In the genomic region with DNA sequence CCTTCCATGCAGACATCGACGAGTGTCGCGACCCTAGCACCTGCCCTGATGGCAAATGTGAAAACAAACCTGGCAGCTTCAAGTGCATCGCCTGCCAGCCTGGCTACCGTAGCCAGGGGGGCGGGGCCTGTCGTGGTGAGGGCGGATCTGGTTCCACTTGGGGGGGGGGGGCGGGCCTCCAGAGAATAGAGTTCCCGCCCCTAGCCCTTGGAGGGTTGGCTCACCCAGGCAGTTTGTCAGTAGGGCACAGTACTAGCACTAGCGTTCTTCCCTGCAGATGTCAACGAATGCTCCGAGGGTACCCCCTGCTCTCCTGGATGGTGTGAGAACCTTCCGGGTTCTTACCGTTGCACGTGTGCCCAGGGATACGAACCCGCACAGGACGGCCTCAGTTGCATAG, we compare ENCODE assay signal across 7 mouse cellular contexts. TPM values are rescaled to one million over a fixed set of nuclear protein-coding genes. Genes with fewer than 3 reads are reported as not detected.
DNase-seq lines count a peak whose midpoint lies in the region; ATAC-seq lines count a peak whose summit lies in the region.

No protein-coding gene starts in this region.

- H3K4me3 ChIP-seq in lung, embryonic 15.5 days, result no peak overlapping the region

- H3K9me3 ChIP-seq in lung, embryonic 15.5 days, result no peaks in the 10 kb centered on the region

- H3K4me2 ChIP-seq in lung, embryonic 15.5 days, result peak overlapping the region; percentile 18; the same call in 1 of the 2 replicates

- peaks cover 37% of the 10 kb centered on the region for H3K27me3 ChIP-seq in lung, embryonic 15.5 days

- H3K9ac ChIP-seq in lung, embryonic 15.5 days, result no peak overlapping the region

- no peak overlapping the region for H3K27ac ChIP-seq in lung, embryonic 15.5 days

- 16% methylated on average over 20 of the region's 20 CpGs for WGBS in lung, embryonic 15.5 days

- H3K4me1 ChIP-seq in lung, embryonic 15.5 days, result peaks cover 13% of the 10 kb centered on the region

- ATAC-seq in lung, embryonic 15.5 days (ENCODE audit: borderline replicate concordance, extremely low read depth, low FRiP score, low TSS enrichment), result 0 out of 2 replicates have a peak, but pooled peaks have one; percentile 37

- peaks cover 31% of the 10 kb centered on the region for H3K36me3 ChIP-seq in lung, embryonic 15.5 days

- peak; percentile 55 to 65 for DNase-seq in lung, adult 18-20 months
- no peak for DNase-seq in lung, postnatal 25 days (ENCODE audit: low spot score)
- DNase-seq in embryo, embryonic 9.5 days (ENCODE audit: extremely low spot score), result peak; percentile 30
- DNase-seq in kidney, adult 8-10 months, result peak; percentile 44 to 59
- DNase-seq in spleen, adult 12 weeks (ENCODE audit: low spot score), result no peak
- DNase-seq in left cerebral cortex, adult 8-10 months (ENCODE audit: low spot score in 2 of 2), result no peak

RNA-seq across cellular contexts. Expression of a gene that starts 11.0 kb away (rescaled TPM):
- polyA plus RNA-seq in lung, embryonic 15.5 days (2015; fragmentation: Nextera tagmentation; extraction: Ambion mirVana), result 47.2 and 54.9 TPM in 2 replicates
- total RNA-seq in left cerebral cortex, adult 8-10 months (2022), result 10 to 100 TPM; 35.0 to 42.2 (median 41.3) TPM

RNA-seq across cellular contexts. Expression of a gene that starts 19.5 kb away (rescaled TPM):
- 76.1 and 83.6 TPM in 2 replicates for polyA plus RNA-seq in lung, embryonic 15.5 days (2015; fragmentation: Nextera tagmentation; extraction: Ambion mirVana)
- total RNA-seq in left cerebral cortex, adult 8-10 months (2022), result 100 to 1,000 TPM in 1 of 4 experiments, 10 to 100 TPM in 3; 88.9 to 100 (median 94.9) TPM

RNA-seq across cellular contexts. Expression of a gene that starts 22.3 kb away (rescaled TPM):
- polyA plus RNA-seq in lung, embryonic 15.5 days (2015; fragmentation: Nextera tagmentation; extraction: Ambion mirVana), result 105 and 108 TPM in 2 replicates
- 10 to 100 TPM; 24.9 to 30.9 (median 26.1) TPM for total RNA-seq in left cerebral cortex, adult 8-10 months (2022)

RNA-seq across cellular contexts. Expression of a gene that starts 25.6 kb away (rescaled TPM):
- 23.6 and 24.5 TPM in 2 replicates for polyA plus RNA-seq in lung, embryonic 15.5 days (2015; fragmentation: Nextera tagmentation; extraction: Ambion mirVana)
- 10 to 100 TPM; 15.8 to 22.9 (median 19.9) TPM for total RNA-seq in left cerebral cortex, adult 8-10 months (2022)

RNA-seq across cellular contexts. Expression of a gene that starts 47.6 kb away (rescaled TPM):
- 0.69 TPM in 1 of 2 replicates, not detected in the other for polyA plus RNA-seq in lung, embryonic 15.5 days (2015; fragmentation: Nextera tagmentation; extraction: Ambion mirVana)
- under 1 TPM in 1 of 4 experiments, not detected in 3; 0.37 TPM for total RNA-seq in left cerebral cortex, adult 8-10 months (2022)

Comparison
In these comparisons a context has a peak if more than half of its experiments do, and no peak if none do; other contexts are left out.
1. DNase-seq: peak in lung, adult 18-20 months (2 of 2), embryo, embryonic 9.5 days (single experiment) and kidney, adult 8-10 months (2 of 2); none in lung, postnatal 25 days (single experiment), spleen, adult 12 weeks (single experiment) and left cerebral cortex, adult 8-10 months (0 of 2).